Mouse (Mus musculus) liver, postnatal 0 days (tissue): Measurements from ENCODE around the gene Xrcc6. TPM values are rescaled to one million over a fixed set of nuclear protein-coding genes. Genes with fewer than 3 reads are reported as not detected.

Experiments used
- ATAC-seq: fragments of 200-750 bp; cut with Nextera tagmentation; 2 replicates; pipeline ENCODE4 v1.8.0; 2017; ENCODE audit warnings: mild to moderate bottlenecking, moderate library complexity
- DNase-seq: peaks from one replicate; pipeline ENCODE4 v3.0.0-alpha.2; 2016
- H3K27ac ChIP-seq: fragments of 300-500 bp; sonication (generic); 2 replicates; pipeline ENCODE4 v1.5.1; 2014; ENCODE audit warnings: antibody characterized with exemption, moderate library complexity, mild to moderate bottlenecking, low read depth
- H3K27me3 ChIP-seq: fragments of 300-500 bp; sonication (generic); 2 replicates; pipeline ENCODE4 v1.6.1; 2014; ENCODE audit warnings: low read length, control low read depth, mixed read lengths; ENCODE audit not compliant: insufficient read depth
- H3K36me3 ChIP-seq: fragments of 300-500 bp; sonication (generic); replicated peaks from 2 replicates; pipeline ENCODE4 v1.6.1; 2014; ENCODE audit warnings: mild to moderate bottlenecking, control low read depth, low read length, moderate library complexity, mixed read lengths; ENCODE audit not compliant: insufficient read depth
- H3K4me1 ChIP-seq: fragments of 300-500 bp; sonication (generic); 2 replicates; pipeline ENCODE4 v1.6.1; 2014; ENCODE audit warnings: antibody characterized with exemption, mild to moderate bottlenecking, control low read depth; ENCODE audit not compliant: insufficient read depth
- H3K4me2 ChIP-seq: fragments of 300-500 bp; sonication (generic); 2 replicates; pipeline ENCODE4 v1.6.1; 2014; ENCODE audit warnings: low read depth, mild to moderate bottlenecking, low read length, moderate library complexity, mixed read lengths
- H3K4me3 ChIP-seq: fragments of 300-500 bp; sonication (generic); 2 replicates; pipeline ENCODE4 v1.5.1; 2014; ENCODE audit warnings: low read depth, low read length
- H3K9ac ChIP-seq: fragments of 300-500 bp; sonication (generic); replicated peaks from 2 replicates; pipeline ENCODE4 v1.6.1; 2014; ENCODE audit warnings: mild to moderate bottlenecking, moderate library complexity
- H3K9me3 ChIP-seq: fragments of 300-500 bp; sonication (generic); 2 replicates; pipeline ENCODE4 v1.6.1; 2016; ENCODE audit warnings: mild to moderate bottlenecking, control low read depth, low read length, mixed read lengths
- CTCF ChIP-seq: sonication (generic); IDR thresholded peaks from 2 replicates; pipeline ENCODE4 v1.5.1; 2016; ENCODE audit warnings: antibody characterized with exemption, low read depth
- EP300 ChIP-seq: IDR thresholded peaks from 2 replicates; pipeline ENCODE4 v1.6.1; 2016; ENCODE audit warnings: antibody characterized with exemption, low read depth, mild to moderate bottlenecking
- WGBS: fragments of 180-500 bp; shearing (Covaris S2); extraction: QIAGEN DNeasy Blood & Tissue Kit; methylation state at CpG from one replicate; pipeline ENCODE4 v1.1.7; 2014; ENCODE audit not compliant: insufficient replicate concordance; 5-methylcytosine and 5-hydroxymethylcytosine counted together
- polyA plus RNA-seq: library from polyadenylated mRNA; unstranded; fragments of >200 nt; fragmentation: Nextera tagmentation; extraction: Ambion mirVana; gene quantifications from 2 replicates; pipeline ENCODE4 v1.2.1, GENCODE M21; 2015

Gene Xrcc6
- polyA plus RNA-seq, 1 experiment from 2014 or later, result 27.8 TPM

GRCm38 (mm10) chr15:82035904-82036689 lies 48.5 kb downstream of the Xrcc6 start:
- Histone ChIP-seq H3K36me3 (peaks cover 60% of the 10 kb centered on the region), H3K27me3 (no peaks in the 10 kb centered on the region), H3K9ac (no peak overlapping the region), H3K4me2 (no peak overlapping the region), H3K4me3 (no peak overlapping the region), H3K4me1 (no peaks in the 10 kb centered on the region), H3K27ac (no peak overlapping the region), H3K9me3 (no peaks in the 10 kb centered on the region)
- WGBS, result 69% methylated on average over 12 of the region's 12 CpGs
- TF ChIP-seq CTCF, result peak; percentile 53
- TF ChIP-seq EP300, result no peak
- DNase-seq (no peak), ATAC-seq (no peak)

- Histone ChIP-seq H3K27me3 (no peaks in the 10 kb centered on the region), H3K4me3 (no peak overlapping the region), H3K9me3 (no peaks in the 10 kb centered on the region), H3K4me2 (no peak overlapping the region), H3K4me1 (peaks cover 5% of the 10 kb centered on the region), H3K27ac (no peak overlapping the region), H3K9ac (no peak overlapping the region), H3K36me3 (peaks cover 61% of the 10 kb centered on the region)
- 92% methylated on average over 1 of the region's 1 CpGs for WGBS
- peak; percentile 58; the same call in 1 of the 2 replicates for ATAC-seq
- no peak for TF ChIP-seq EP300
- TF ChIP-seq CTCF, result peak; percentile 89
- DNase-seq, result peak; percentile 58
Observed at GRCm38 (mm10) chr15:82040650-82041049, 53.0 kb downstream of the Xrcc6 start.

GRCm38 (mm10) chr15:82044166-82044784 lies 56.6 kb downstream of the Xrcc6 start:
- Histone ChIP-seq H3K36me3 (peaks cover 33% of the 10 kb centered on the region), H3K27ac (no peak overlapping the region), H3K9me3 (no peaks in the 10 kb centered on the region), H3K4me3 (no peak overlapping the region), H3K27me3 (no peaks in the 10 kb centered on the region), H3K9ac (no peak overlapping the region), H3K4me2 (no peak overlapping the region), H3K4me1 (peaks cover 21% of the 10 kb centered on the region)
- no peak for DNase-seq
- TF ChIP-seq EP300, result no peak
- peak; percentile 66 for TF ChIP-seq CTCF
- no peak for ATAC-seq
- WGBS, result 94% methylated on average over 7 of the region's 7 CpGs

GRCm38 (mm10) chr15:82046246-82046891 lies 58.7 kb downstream of the Xrcc6 start:
- ATAC-seq, result peak; percentile 37
- Histone ChIP-seq H3K27me3 (no peaks in the 10 kb centered on the region), H3K9ac (peak overlapping the region; percentile 84), H3K4me2 (peak overlapping the region; percentile 98), H3K4me1 (peaks cover 21% of the 10 kb centered on the region), H3K36me3 (peaks cover 17% of the 10 kb centered on the region), H3K4me3 (peak overlapping the region; percentile 80), H3K27ac (peak overlapping the region; percentile 93), H3K9me3 (no peaks in the 10 kb centered on the region)
- WGBS, result under 1% methylated on average over 26 of the region's 26 CpGs
- peak; percentile 48 for DNase-seq
- TF ChIP-seq EP300, result no peak

- WGBS, result 4% methylated on average over 71 of the region's 74 CpGs
- Histone ChIP-seq H3K4me1 (peaks cover 21% of the 10 kb centered on the region), H3K9ac (peak within 1 kb of the TSS; percentile 84), H3K4me2 (peak within 1 kb of the TSS; percentile 98), H3K36me3 (peaks cover 15% of the 10 kb centered on the region), H3K27me3 (no peaks in the 10 kb centered on the region), H3K4me3 (peak within 1 kb of the TSS; percentile 80), H3K9me3 (no peaks in the 10 kb centered on the region), H3K27ac (peak within 1 kb of the TSS; percentile 93)
- ATAC-seq (peak; percentile 83), DNase-seq (peak; percentile 94)
- TF ChIP-seq EP300 (peak; percentile 24; the same call in 1 of the 2 replicates), CTCF (no peak)
Observed at GRCm38 (mm10) chr15:82047080-82047883, 59.6 kb downstream of the Xrcc6 start, which contains the start of gene Snu13. Snu13 (minus strand) TSS chr15:82047598.
